Mouse (Mus musculus): ENCODE data around the gene Angptl2. TPM values are rescaled to one million over a fixed set of nuclear protein-coding genes. Genes with fewer than 3 reads are reported as not detected.

Angptl2 gene
- polyA plus RNA-seq, 1 experiment from 2014 or later, result 33.8 TPM

- H3K4me3 ChIP-seq, result no peak overlapping the region
- H3K9me3 ChIP-seq, result no peaks in the 10 kb centered on the region
- DNase-seq (ENCODE audit: low spot score), result no peak
- H3K4me1 ChIP-seq, result peaks cover 9% of the 10 kb centered on the region
- no peaks in the 10 kb centered on the region for H3K36me3 ChIP-seq (replicated peaks)
- no peaks in the 10 kb centered on the region for H3K27me3 ChIP-seq (replicated peaks; ENCODE audit: low read depth, poor library complexity, severe bottlenecking)
- no peak overlapping the region for H3K27ac ChIP-seq (replicated peaks)
- 81% methylated on average over 5 of the region's 5 CpGs for WGBS
Measured at GRCm38 (mm10) chr2:33295115-33295514, 79.2 kb downstream of the Angptl2 start.

Other genes starting within 250 kb of the Angptl2 start
- 19.7 and 21.5 TPM in 2 replicates for gene Slc2a8, start 234.0 kb upstream of the Angptl2 start, polyA plus RNA-seq (2016; fragmentation: Nextera tagmentation; extraction: Ambion mirVana)
- gene Garnl3, start 84.4 kb upstream of the Angptl2 start, polyA plus RNA-seq (2016; fragmentation: Nextera tagmentation; extraction: Ambion mirVana), result 5.7 and 10.6 TPM in 2 replicates
- gene Ralgps1, start 155.4 kb downstream of the Angptl2 start, polyA plus RNA-seq (2016; fragmentation: Nextera tagmentation; extraction: Ambion mirVana), result 4.8 and 5.5 TPM in 2 replicates
- gene Zbtb34, start 215.3 kb downstream of the Angptl2 start, polyA plus RNA-seq (2016; fragmentation: Nextera tagmentation; extraction: Ambion mirVana), result 7.4 and 7.5 TPM in 2 replicates